Mouse (Mus musculus): Measurements from ENCODE around the gene Wdr63.

The Wdr63 gene

GRCm38 (mm10) chr3:146107921-146108571 is at the start of gene Wdr63:
TSS of gene Wdr63 (minus strand) at chr3:146108130.
- peak; percentile 41 for DNase-seq (ENCODE audit: low spot score)

DNA sequence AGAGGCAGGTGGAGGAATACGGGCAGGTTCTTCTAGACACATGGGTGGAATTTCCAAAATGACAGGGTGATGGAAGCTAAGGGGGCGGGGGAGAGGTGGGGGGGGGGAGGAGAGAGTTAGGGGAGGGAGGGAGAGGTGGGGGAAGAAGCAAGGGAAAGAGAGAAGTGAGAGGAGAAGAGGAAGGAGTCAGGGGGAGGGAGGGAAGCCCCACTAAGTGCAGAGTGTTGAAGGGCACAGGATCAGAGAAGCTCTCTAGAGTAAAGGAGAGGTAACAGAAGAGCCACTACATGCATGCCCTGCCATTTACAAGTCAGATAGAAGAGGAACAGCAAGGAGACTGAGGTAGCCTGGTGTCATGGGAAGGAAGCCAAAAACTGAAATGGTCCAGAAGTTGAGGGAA is 48.9 kb upstream of the Wdr63 start:
- no peak for DNase-seq (ENCODE audit: low spot score)

DNA sequence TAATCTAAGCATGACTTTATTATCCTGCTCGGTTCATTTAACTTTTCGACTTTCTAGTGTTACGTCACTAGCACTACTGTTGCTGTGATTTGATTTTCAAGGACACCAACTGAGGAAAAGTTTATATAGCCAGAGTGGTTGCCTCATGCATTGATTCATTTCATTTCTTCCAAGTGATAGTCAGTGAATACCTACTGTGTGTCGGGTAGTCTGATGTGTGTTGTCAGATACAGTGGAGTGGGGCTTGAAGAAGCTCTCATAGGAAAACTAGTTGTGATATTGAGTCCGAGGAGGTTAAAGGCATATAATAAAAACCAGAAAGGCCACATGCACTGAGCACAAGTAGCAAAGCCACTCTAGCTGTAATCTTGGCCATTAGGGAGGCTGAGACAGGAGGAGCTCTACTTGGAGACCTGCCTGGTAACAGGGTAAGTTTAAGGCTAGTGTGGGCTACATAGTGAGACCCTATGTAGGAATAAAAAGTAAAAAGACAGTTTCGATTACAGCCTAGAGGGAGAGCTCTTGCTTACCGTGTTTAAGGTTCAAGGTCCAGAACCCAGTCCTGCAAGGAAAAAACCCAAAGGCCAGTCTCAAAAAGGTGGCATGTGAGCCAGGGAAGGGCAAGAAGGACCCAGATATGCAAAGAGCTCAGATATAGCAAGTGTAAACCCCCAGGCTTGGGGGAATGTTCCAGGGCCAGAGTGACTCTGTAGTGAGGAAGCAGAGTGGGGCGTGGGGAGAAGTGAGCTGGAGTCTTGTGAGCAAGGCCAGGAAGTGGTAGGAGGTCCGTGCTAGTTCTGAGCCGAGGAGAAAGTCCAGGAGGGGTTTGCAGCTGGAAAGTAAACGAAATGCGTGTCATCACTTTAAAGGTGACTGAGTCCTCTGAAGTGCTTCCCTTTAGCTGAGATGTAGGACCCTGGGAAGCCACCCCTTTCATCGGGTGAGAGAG is 48.0 kb upstream of the Wdr63 start:
- no peak for DNase-seq (ENCODE audit: low spot score)

DNA sequence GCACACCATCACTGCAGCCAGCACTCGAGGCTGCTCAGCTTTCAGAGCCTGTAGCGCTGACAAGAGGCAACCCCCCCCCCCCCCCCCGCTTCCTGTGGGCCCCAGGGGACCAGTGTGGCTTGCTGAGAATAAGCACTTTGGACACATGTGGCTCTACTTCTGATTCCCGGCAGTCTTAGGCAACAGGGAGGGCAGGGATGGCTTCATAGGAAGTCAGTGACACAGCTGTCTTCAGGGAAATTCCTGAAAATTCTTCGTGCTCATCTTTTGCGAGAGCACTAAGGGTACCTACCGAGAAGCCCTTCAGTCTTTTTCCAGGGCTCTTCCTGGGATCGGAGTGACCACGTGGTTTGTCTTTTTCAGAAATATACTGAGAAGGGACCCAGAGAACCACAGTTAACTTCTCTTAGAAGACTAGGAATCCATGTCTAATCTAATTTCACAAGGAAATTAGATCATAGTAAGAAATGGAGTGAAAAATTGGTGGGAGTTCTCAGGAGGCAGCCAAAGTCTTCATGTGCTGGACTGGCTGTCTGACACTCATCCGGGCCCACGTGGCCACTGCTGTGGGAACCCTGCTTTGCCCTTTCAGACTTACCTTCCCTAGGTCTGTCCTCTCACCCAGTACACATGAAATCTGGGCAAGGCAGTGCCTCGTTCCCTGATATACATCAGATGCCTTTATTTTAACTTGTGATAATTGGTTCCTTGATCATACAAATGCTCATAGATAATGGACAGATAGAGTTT is 46.1 kb upstream of the Wdr63 start:
- no peak for DNase-seq (ENCODE audit: low spot score)

- no peak for DNase-seq (ENCODE audit: low spot score)
Measured at GRCm38 (mm10) chr3:146152913-146153312, 45.0 kb upstream of the Wdr63 start.

DNA sequence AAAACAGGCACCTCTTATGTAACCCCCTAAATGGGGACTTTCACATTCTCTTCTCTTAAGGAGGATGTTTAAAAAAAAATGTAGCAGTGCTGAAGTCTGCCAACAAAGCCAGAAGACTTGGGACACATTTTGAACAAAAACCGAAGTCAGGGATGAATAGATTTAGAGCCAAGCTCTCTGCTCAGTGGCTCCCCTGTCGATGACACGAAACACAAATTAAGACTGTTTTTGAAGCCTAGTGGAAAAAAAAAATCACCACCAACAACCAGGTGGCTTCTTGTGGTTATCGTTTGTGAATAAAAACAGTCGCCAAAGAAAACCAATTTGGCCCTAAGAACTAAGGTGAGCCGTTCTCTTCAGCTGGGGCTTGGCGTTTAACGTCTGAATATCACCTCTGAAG is 44.4 kb upstream of the Wdr63 start:
- DNase-seq (ENCODE audit: low spot score), result no peak

GRCm38 (mm10) chr3:146151755-146152154 is 43.8 kb upstream of the Wdr63 start:
- DNase-seq (ENCODE audit: low spot score), result no peak

DNA sequence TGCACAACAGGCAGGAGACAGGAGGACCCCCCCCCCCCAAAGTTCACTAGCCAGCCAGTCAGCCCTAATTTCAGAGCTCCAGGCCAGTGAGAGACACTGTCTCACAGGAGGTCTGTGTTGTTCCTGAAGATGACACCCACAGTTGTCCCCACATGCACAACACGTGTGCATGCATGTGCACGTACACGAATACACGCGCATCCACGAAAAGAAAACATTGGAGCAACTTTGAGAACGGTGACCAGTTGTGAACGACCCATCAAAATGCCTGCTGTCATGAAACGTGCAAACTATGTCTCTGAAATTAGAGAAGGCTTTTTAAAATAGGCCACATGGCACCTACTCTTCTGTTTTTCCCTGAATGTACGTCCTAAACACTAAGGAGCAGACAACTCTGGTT is 43.4 kb upstream of the Wdr63 start:
- DNase-seq (ENCODE audit: low spot score), result no peak

GRCm38 (mm10) chr3:146150560-146150959 is 42.6 kb upstream of the Wdr63 start:
- DNase-seq (ENCODE audit: low spot score), result no peak

DNA sequence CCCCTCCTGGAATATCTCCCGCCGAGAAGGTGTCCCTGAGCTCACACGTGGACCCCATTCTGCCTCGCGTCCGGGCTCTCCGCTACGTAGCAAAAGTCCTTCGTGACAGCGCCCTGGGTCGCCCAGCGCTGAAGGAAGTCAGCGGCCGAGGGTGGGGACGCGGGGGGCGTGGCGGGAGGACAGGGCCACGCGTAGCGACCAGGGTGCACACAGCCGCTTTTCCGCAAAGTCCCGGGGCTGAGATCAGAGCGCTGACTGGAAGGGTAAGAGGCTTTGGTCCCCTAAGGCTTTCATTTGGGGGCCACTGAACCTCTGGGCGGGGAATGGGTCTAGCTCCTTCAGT is 42.1 kb upstream of the Wdr63 start:
- DNase-seq (ENCODE audit: low spot score), result peak; percentile 44

DNA sequence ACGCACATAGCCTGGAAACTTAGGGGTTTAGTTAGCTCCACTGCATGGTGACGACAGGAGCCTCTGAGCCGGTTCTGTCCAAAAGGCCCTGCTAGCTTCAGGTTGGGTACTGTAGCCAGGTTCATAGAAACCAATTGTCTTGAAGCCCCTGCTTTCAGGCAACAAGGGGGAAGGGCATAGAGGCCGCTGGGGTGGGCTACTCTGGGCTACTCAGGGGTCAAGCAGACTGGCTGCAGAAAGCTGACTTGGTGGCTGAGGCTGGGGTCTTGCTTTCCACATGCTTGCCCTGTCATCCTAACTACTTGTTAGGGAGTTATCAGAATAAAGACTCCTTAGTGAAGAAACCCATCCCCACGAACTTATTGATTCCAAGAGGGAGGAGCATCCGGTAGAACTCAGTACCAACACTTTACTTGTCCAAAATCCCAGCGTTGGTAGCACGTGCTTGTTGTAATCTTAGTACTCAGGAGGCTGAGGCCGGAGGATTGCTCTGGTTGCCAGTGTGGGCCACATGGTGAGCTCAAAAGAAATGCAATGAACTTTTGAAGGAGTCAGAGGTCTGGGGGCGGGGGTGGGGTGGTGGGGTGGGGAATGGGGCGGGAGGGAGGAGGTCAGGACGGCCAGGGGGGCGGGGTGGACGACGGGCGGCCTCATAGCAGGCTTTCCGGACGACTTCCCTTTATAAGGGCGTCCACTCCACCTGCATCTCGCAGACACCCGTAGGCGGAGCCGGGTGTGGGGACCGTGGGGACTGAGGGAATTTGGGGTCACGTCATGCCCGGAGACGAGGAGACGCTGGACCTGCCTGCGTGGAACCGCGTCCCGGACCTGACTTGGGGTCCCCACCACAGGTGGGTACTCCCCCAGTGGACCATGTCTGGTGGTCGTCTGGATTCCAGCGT is 41.5 kb upstream of the Wdr63 start, which contains the start of gene Mcoln2:
Gene Mcoln2, plus strand, starts transcription at position 678 of the 902 bp plus-strand sequence.
- no peak for DNase-seq (ENCODE audit: low spot score)

- no peak for DNase-seq (ENCODE audit: low spot score)
Measured at GRCm38 (mm10) chr3:146146131-146146530, 38.2 kb upstream of the Wdr63 start.

GRCm38 (mm10) chr3:146145501-146145900 is 37.6 kb upstream of the Wdr63 start:
- no peak for DNase-seq (ENCODE audit: low spot score)

- no peak for DNase-seq (ENCODE audit: low spot score)
Measured at GRCm38 (mm10) chr3:146142523-146142922, 34.6 kb upstream of the Wdr63 start.

DNA sequence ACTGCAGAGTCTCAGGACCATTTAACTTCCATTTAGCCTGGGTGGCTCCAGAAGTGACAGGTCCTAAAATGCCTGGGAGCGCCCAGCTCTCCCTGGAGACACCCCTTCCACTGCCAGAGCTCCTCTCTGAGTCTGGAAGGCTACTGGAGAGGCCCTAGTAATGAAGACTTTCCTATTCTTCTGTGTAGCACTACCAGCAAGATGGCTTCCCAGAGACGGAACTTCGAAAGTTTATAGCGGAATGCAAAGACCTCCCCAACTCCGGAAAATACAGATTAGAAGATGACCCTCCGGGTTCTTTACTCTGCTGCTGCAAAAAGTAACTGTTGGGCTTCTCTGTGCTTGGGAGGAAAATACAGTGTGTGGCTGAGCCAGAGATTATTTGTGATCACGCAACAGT is 32.3 kb upstream of the Wdr63 start:
- DNase-seq (ENCODE audit: low spot score), result no peak

DNA sequence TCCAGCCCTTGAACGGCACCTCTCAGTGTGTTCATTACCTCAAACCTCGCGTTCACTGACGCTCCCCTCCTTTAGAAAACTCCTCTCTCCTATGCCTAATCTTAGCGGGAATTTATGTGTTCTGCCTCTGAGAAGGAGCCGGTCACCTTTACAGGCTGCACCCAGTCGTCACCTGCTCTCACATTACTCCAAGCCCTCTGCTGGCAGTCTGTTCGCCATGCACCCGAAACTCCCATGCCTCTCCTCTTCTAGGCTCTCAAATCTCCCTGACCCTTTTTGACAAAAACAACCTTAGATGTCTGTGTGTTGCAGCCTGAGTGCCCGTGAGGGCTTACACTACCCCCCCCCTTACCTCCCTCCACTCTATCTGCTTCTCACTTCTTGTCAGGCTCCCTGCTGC is 28.5 kb upstream of the Wdr63 start:
- DNase-seq (ENCODE audit: low spot score), result no peak

- no peak for DNase-seq (ENCODE audit: low spot score)
Measured at GRCm38 (mm10) chr3:146135417-146135816, 27.5 kb upstream of the Wdr63 start.

- no peak for DNase-seq (ENCODE audit: low spot score)
Measured at GRCm38 (mm10) chr3:146134834-146135233, 26.9 kb upstream of the Wdr63 start.

GRCm38 (mm10) chr3:146127205-146127604 is 19.3 kb upstream of the Wdr63 start:
- DNase-seq (ENCODE audit: low spot score), result no peak

DNA sequence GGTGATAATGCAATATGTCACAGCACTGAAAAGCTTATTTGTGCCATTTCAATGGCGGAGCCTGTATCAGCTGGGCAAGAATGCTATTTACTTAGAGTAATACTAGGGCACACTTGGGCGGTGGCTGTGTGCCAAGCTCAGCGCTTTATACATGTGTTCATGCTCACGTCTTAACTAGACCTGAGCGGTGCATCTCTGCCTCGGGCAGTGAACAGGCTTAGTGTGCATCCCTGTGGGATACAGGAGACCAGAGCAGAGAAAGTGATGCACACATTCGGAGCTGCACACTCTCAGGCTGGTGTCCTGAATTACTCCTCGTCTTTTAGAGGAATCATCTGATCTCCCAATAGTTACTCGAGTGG is 15.5 kb upstream of the Wdr63 start:
- DNase-seq (ENCODE audit: low spot score), result no peak

DNA sequence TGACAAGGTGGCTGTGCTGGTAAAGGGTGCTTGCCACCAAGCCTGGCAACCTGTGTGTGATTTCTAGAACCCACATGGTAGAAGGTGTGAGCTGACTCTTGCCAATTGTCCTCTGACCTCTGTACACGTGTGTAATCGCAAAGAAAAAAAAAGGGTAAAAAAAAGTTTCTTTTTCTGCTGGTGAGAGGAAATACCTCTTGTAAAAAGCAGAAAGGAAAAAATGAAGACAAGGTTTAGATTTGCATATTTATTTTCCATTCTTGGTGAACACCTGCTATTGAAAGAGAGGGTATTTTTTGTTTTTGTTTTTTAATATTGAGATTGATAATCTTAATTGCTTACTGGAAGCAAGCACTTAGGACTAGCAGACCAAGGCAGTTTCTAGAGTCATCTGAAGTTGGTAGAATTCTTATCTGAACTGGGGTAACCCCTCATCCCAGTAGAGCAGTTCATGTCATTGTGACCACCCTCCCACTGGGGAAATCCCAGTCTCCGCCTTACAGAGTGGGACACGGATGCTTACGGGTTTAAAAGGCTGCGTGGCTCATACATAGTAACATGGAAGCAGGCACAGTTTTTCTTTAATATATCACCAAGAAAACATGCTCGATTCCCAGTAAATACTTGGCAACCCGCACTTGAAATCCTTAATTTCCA is 15.0 kb upstream of the Wdr63 start:
- no peak for DNase-seq (ENCODE audit: low spot score)

Measured in urinary bladder, postnatal 14 days (tissue).